Mouse (Mus musculus): ENCODE measurements at regions not wholly inside any gene's neighbourhood (a gene's known extent, or its start where the extent isn't known, plus 50 kb on each side); places are given as distances from the start of the nearest gene placed in this dataset.
A peak's percentile ranks its signal among the peaks of the same experiment; 100 is the strongest.
"Not testable (repeated sequence)": the region's sequence is repeated elsewhere in the genome, so short reads cannot be mapped to it uniquely, and the experiment has no call there.

DNA sequence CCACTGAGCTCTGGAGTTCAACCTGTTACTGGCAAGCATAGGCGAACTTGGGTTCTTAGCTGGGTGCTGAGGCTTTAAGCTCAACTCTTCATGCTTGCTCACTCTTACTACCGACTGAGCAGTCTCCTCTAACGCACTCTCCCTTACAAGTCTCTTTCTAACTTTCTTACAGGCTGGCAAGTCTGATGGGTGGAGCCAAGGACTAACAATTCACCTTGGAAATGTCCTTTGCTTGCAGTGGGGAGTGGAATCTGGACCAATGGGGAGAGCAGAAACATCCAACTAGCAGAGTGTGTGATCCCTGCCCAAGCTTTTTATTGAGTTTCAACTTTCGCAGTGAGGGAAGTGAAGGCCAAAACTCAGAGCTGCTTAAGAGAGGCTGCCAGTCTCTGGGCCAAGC lies 250.8 kb downstream of the Pten start:
- Histone ChIP-seq H3K4me3 (ENCODE audit: insufficient read depth in 1 of 2, low read depth in 1 of 2, low read length in 2 of 2, poor library complexity in 1 of 2, severe bottlenecking in 1 of 2) (no peak overlapping the region), H3K36me3 (ENCODE audit: control insufficient read depth, insufficient read depth, low read length, poor library complexity, severe bottlenecking) (no peaks in the 10 kb centered on the region), H3K9ac (ENCODE audit: insufficient read depth, low read depth, low read length, poor library complexity, severe bottlenecking) (no peak overlapping the region), H3K4me1 (ENCODE audit: control insufficient read depth in 2 of 2, insufficient read depth in 2 of 2, low read length in 2 of 2, poor library complexity in 1 of 2) (peaks cover 0 to 7% of the 10 kb centered on the region in 2 experiments; a peak in 1 of 4 replicates), H3K27ac (ENCODE audit: insufficient read depth, low read depth, low read length, poor library complexity, severe bottlenecking) (no peak overlapping the region), H3K9me3 (ENCODE audit: control insufficient read depth, insufficient read depth, low read depth, low read length) (no peaks in the 10 kb centered on the region)
- no peak for TF ChIP-seq CHD2 (IDR thresholded peaks at IDR 0.05; ENCODE audit: low read depth, low read length)
- in situ Hi-C loops (cut with MboI; ENCODE audit: low sequenced_read_pairs in 2 of 2, unreplicated experiment in 2 of 2), result no loop called here
- peak; percentile 13 for DNase-seq (ENCODE audit: low read depth, low spot score)

DNA sequence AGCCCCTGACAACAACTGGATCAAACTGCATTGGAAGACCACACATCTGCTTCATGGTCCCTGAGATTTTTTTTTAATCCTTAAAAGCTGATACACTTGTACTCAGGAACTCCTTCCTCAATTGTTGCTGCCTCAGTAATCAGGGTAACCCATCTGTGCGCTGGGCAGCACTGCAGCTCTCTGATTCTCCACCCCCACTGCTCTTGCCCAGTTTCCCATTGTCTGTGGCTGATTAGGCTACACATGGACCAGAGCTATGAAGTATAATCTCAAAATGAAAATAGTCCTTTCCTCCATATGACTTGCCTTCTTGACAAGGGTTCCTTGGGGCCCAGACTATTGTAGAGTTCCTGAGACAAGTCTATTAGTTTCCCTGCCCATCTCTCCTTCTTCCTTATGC lies 251.5 kb downstream of the Pten start:
- in situ Hi-C loops (cut with MboI; ENCODE audit: low sequenced_read_pairs in 2 of 2, unreplicated experiment in 2 of 2), result no loop called here
- Histone ChIP-seq H3K4me3 (ENCODE audit: insufficient read depth in 1 of 2, low read depth in 1 of 2, low read length in 2 of 2, poor library complexity in 1 of 2, severe bottlenecking in 1 of 2) (no peak overlapping the region), H3K4me1 (ENCODE audit: control insufficient read depth in 2 of 2, insufficient read depth in 2 of 2, low read length in 2 of 2, poor library complexity in 1 of 2) (peaks cover 0 to 7% of the 10 kb centered on the region in 2 experiments; a peak in 1 of 4 replicates), H3K36me3 (ENCODE audit: control insufficient read depth, insufficient read depth, low read length, poor library complexity, severe bottlenecking) (no peaks in the 10 kb centered on the region), H3K27ac (ENCODE audit: insufficient read depth, low read depth, low read length, poor library complexity, severe bottlenecking) (no peak overlapping the region), H3K9me3 (ENCODE audit: control insufficient read depth, insufficient read depth, low read depth, low read length) (no peaks in the 10 kb centered on the region), H3K9ac (ENCODE audit: insufficient read depth, low read depth, low read length, poor library complexity, severe bottlenecking) (no peak overlapping the region)
- TF ChIP-seq CHD2 (IDR thresholded peaks at IDR 0.05; ENCODE audit: low read depth, low read length) (no peak), MAFK (IDR thresholded peaks at IDR 0.05; ENCODE audit: insufficient read depth, low read depth, low read length) (no peak), HCFC1 (IDR thresholded peaks at IDR 0.05; ENCODE audit: borderline replicate concordance, insufficient read depth, low read length) (no peak), ZNF384 (IDR thresholded peaks at IDR 0.05; ENCODE audit: low read depth, low read length) (no peak), ZC3H11A (IDR thresholded peaks at IDR 0.05; ENCODE audit: borderline replicate concordance, low read depth, low read length) (no peak)
- DNase-seq (ENCODE audit: low read depth, low spot score), result no peak

DNA sequence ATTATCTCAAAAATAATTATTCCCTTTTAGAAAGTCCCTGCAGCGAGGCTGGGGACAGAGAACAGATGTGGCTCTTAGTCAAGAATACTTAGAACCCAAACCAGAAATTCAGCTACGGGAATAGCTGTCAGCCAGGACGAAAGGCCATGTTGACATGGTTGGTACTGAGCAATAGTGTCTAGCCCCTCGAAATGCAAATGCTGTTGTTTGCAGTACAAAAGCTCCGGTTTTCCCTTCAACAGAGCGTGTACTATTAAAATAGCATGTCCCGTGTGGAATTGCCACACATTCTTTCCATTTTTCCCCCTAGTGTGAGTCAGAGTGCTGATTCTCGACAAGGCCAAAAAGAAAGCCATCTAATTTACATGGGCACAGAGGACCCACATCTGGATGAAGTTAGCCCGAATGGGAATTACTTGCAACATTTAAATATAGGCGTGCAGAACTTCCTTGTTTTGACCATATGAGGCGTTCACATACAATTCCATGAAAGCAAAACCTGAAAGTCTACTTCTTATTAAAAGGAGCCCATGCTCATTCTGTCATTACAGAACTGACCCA lies 253.7 kb downstream of the Pten start:
- Histone ChIP-seq H3K4me3 (ENCODE audit: insufficient read depth in 1 of 2, low read depth in 1 of 2, low read length in 2 of 2, poor library complexity in 1 of 2, severe bottlenecking in 1 of 2) (no peak overlapping the region), H3K27ac (ENCODE audit: insufficient read depth, low read depth, low read length, poor library complexity, severe bottlenecking) (no peak overlapping the region), H3K9me3 (ENCODE audit: control insufficient read depth, insufficient read depth, low read depth, low read length) (no peaks in the 10 kb centered on the region), H3K4me1 (ENCODE audit: control insufficient read depth in 2 of 2, insufficient read depth in 2 of 2, low read length in 2 of 2, poor library complexity in 1 of 2) (peaks cover 0 to 7% of the 10 kb centered on the region in 2 experiments; a peak in 1 of 4 replicates), H3K36me3 (ENCODE audit: control insufficient read depth, insufficient read depth, low read length, poor library complexity, severe bottlenecking) (no peaks in the 10 kb centered on the region), H3K9ac (ENCODE audit: insufficient read depth, low read depth, low read length, poor library complexity, severe bottlenecking) (no peak overlapping the region)
- in situ Hi-C loops (cut with MboI; ENCODE audit: low sequenced_read_pairs in 2 of 2, unreplicated experiment in 2 of 2), result no loop called here
- DNase-seq (ENCODE audit: low read depth, low spot score), result no peak
- TF ChIP-seq MAFK (IDR thresholded peaks at IDR 0.05; ENCODE audit: insufficient read depth, low read depth, low read length) (no peak), HCFC1 (IDR thresholded peaks at IDR 0.05; ENCODE audit: borderline replicate concordance, insufficient read depth, low read length) (no peak), ZC3H11A (IDR thresholded peaks at IDR 0.05; ENCODE audit: borderline replicate concordance, low read depth, low read length) (no peak), CHD2 (IDR thresholded peaks at IDR 0.05; ENCODE audit: low read depth, low read length) (no peak), ZNF384 (IDR thresholded peaks at IDR 0.05; ENCODE audit: low read depth, low read length) (no peak)

DNA sequence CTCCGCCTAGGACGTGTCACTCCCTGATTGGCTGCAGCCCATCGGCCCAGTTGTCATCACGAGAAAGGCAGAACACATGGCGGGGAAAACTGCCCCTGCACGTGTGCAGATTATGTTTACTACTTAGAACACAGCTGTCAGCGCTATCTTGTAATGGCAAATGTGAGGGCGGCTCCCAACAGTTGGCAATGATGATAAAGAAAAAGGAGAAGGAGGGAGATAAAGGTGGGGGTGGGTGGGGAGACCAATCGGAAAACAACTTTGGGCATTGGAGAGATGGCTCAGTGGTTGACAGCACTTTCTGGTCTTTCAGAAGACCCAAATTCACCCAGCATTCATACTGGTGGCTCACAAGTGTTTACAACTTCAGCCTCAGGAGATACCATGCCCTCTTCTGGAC lies 257.6 kb downstream of the Pten start:
- H3K4me1 ChIP-seq (ENCODE audit: control insufficient read depth in 2 of 2, insufficient read depth in 2 of 2, low read length in 2 of 2, poor library complexity in 1 of 2); H3K36me3 ChIP-seq (ENCODE audit: control insufficient read depth, insufficient read depth, low read length, poor library complexity, severe bottlenecking); H3K4me3 ChIP-seq (ENCODE audit: insufficient read depth in 1 of 2, low read depth in 1 of 2, low read length in 2 of 2, poor library complexity in 1 of 2, severe bottlenecking in 1 of 2); H3K9me3 ChIP-seq (ENCODE audit: control insufficient read depth, insufficient read depth, low read depth, low read length); H3K27ac ChIP-seq (ENCODE audit: insufficient read depth, low read depth, low read length, poor library complexity, severe bottlenecking); DNase-seq (ENCODE audit: low read depth, low spot score); H3K9ac ChIP-seq (ENCODE audit: insufficient read depth, low read depth, low read length, poor library complexity, severe bottlenecking); in situ Hi-C loops (cut with MboI; ENCODE audit: low sequenced_read_pairs in 2 of 2, unreplicated experiment in 2 of 2): not testable (repeated sequence)

DNA sequence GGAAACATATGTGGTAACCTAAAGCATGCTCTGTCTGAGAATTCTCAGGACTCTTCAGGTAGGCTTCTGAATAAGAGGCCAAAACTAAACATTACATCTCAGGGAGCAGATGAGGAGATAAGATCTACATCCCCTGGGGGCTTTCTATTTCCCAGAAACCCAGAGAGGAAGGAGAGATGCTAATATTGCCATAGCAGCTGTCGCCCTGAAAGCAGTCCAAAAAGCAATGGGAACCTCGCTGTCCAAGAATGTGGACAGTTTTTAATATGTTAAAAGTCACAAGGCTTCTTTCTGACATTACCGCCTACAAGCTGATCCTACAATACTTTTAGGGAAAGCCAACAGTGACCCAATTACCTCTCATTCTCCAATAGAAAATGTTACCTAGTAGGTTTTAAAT lies 263.9 kb downstream of the Pten start:
- no peaks in the 10 kb centered on the region for H3K9me3 ChIP-seq (ENCODE audit: control insufficient read depth, insufficient read depth, low read depth, low read length)
- H3K36me3 ChIP-seq (ENCODE audit: control insufficient read depth, insufficient read depth, low read length, poor library complexity, severe bottlenecking), result no peaks in the 10 kb centered on the region
- DNase-seq (ENCODE audit: low read depth, low spot score), result no peak
- no peak overlapping the region for H3K27ac ChIP-seq (ENCODE audit: insufficient read depth, low read depth, low read length, poor library complexity, severe bottlenecking)
- no peak overlapping the region for H3K9ac ChIP-seq (ENCODE audit: insufficient read depth, low read depth, low read length, poor library complexity, severe bottlenecking)
- in situ Hi-C loops (cut with MboI; ENCODE audit: low sequenced_read_pairs in 2 of 2, unreplicated experiment in 2 of 2), result no loop called here
- no peaks in the 10 kb centered on the region for H3K4me1 ChIP-seq (ENCODE audit: control insufficient read depth in 2 of 2, insufficient read depth in 2 of 2, low read length in 2 of 2, poor library complexity in 1 of 2)
- TF ChIP-seq CHD2 (IDR thresholded peaks at IDR 0.05; ENCODE audit: low read depth, low read length), result no peak
- no peak for TF ChIP-seq HCFC1 (IDR thresholded peaks at IDR 0.05; ENCODE audit: borderline replicate concordance, insufficient read depth, low read length)
- no peak for TF ChIP-seq MAFK (IDR thresholded peaks at IDR 0.05; ENCODE audit: insufficient read depth, low read depth, low read length)
- no peak overlapping the region for H3K4me3 ChIP-seq (ENCODE audit: insufficient read depth in 1 of 2, low read depth in 1 of 2, low read length in 2 of 2, poor library complexity in 1 of 2, severe bottlenecking in 1 of 2)

Data from ES-E14 (cell line).